Mouse (Mus musculus) large intestine, adult 2 months (tissue): ENCODE data around the gene Slc35e2. TPM values are rescaled to one million over a fixed set of nuclear protein-coding genes. Genes with fewer than 3 reads are reported as not detected.

Source experiments
- DNase-seq: peaks from one replicate; pipeline ENCODE4 v3.0.0-alpha.2; 2012; ENCODE audit warnings: low read depth, low spot score
- WGBS: fragments of 180-500 bp; shearing (Covaris S2); methylation state at CpG from one replicate; pipeline ENCODE4 v1.1.7; 2018; 5-methylcytosine and 5-hydroxymethylcytosine counted together
- polyA plus RNA-seq: library from polyadenylated mRNA; depleted of rRNA; stranded (reverse); fragments of >200 nt; gene quantifications from 2 replicates; pipeline ENCODE4 v1.2.3, GENCODE M21; 2012

The Slc35e2 gene
- polyA plus RNA-seq, 1 experiment: 11.4 TPM

GRCm38 (mm10) chr4:155574931-155575330, 26.3 kb upstream of the Slc35e2 start:
- WGBS: 67% methylated on average over 11 of the region's 11 CpGs
- DNase-seq: no peak

- 85% methylated on average over 8 of the region's 8 CpGs for WGBS
- DNase-seq: no peak
These were observed 25.7 kb upstream of the Slc35e2 start for GRCm38 (mm10) chr4:155575521-155575920.

- no peak for DNase-seq
- WGBS: 89% methylated on average over 9 of the region's 9 CpGs
These were observed 24.1 kb upstream of the Slc35e2 start for GRCm38 (mm10) chr4:155577132-155577531.

GRCm38 (mm10) chr4:155577741-155578140, 23.5 kb upstream of the Slc35e2 start:
- WGBS: 72% methylated on average over 5 of the region's 5 CpGs
- no peak for DNase-seq

DNA sequence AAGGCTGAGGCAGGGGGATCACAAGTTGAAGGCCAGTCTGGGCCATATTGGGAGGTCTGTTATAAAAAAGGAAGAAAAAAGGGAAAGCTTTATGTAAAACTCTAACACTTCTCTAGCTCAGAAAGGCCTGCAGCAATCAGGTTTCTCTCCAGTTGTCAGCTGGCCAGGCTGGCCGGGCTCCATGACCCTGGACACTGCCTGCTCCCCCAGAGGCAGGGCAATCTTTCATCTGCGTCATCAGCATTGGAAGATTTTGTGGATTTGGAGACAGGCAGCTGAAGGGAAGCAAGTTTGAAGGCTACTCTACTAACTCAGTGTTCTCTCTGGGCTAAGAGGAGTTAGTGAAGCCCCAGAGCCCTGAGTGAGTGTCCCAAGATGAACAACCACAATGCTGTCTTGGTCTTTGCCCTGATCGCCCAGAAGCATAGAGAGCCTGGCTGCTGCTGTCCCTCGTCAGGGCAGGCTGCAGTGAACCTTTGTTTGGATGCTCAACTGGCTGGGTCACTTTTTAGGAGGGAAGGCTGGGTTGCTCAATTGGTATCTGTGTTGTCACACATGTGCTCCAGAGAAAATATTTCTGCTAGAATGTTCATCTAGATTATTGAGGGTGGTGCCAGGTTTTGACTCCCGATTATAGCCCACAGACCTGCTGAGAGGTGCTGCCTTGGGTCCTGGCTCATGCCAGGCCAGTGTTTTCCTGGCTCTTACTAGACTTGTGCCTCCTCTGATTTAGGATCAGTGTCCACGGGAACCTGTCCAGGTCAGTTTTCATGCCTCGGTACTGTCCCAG, 22.7 kb upstream of the Slc35e2 start:
- WGBS: 73% methylated on average over 7 of the region's 7 CpGs
- no peak for DNase-seq

DNA sequence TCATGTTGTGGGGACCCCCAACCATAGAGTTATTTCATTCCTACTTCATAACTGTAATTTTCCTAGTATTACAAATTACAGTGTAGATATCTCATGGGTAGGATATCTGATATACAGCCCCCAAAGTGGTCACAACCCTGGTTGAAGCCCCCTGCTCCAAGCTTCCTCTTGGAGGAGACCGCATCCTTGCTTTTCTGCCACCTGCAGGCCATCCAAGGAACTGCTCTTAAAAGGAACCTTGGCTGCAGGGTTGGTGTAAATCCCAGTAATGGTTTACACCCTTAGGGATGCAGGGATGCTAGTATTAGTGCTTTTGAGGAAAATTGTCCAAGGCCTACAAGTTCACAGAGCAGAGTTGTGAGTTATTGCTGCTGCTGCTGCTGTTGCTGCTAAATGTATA, 20.8 kb upstream of the Slc35e2 start:
- DNase-seq: no peak
- WGBS: 29% methylated on average over 1 of the region's 1 CpGs

DNA sequence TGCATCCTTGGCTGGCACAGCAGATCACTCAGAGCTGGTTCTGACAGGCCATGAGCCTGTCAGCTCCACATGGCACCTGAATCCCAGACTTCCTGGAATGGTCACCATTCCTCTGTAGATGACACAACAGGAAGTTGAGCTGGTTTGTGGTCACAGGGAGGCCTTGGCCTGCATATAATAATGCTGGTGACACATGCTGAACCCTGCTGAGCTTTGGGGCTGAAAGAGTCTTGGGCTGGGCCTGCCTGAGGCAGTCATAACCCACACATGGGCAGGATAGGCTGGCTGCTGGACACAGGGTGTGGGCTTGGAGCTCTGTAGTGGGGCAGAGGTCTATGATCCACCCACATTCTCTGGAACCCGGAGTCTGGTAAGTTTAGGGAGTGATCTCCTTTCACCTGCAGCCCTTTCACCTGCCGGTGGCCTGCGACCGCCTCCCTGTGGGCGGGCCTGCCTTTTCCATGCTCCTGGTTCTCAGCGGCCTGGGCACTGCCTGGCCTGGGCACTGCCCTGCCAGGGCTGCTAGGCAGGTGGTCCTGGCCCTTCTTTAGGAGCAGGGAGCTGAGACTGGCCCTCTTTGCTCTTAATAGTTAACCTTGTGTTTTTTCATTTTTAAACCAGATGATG, 18.8 kb upstream of the Slc35e2 start:
- 45% methylated on average over 6 of the region's 6 CpGs for WGBS
- peak; percentile 73 for DNase-seq

DNA sequence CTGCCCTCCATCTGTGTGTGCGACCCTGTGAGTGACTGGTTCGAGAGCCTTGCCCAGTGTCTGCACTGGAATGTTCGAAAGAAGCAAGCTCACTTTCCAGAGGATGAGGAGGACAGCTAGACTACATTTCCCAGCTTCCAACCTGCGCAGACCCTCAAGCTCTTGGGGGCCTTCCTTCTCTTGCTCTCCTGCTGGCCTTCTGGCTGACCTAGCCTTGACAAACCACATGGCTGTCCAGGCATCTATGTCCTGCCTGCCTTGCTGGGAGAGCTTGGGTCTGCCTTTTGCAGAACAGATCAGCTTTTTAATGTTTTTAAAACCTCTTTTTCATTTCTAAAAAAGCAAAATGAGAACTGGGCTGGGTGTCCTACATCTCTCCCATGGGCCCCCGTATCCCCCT, 11.9 kb upstream of the Slc35e2 start:
- WGBS: 91% methylated on average over 5 of the region's 5 CpGs
- no peak for DNase-seq

DNA sequence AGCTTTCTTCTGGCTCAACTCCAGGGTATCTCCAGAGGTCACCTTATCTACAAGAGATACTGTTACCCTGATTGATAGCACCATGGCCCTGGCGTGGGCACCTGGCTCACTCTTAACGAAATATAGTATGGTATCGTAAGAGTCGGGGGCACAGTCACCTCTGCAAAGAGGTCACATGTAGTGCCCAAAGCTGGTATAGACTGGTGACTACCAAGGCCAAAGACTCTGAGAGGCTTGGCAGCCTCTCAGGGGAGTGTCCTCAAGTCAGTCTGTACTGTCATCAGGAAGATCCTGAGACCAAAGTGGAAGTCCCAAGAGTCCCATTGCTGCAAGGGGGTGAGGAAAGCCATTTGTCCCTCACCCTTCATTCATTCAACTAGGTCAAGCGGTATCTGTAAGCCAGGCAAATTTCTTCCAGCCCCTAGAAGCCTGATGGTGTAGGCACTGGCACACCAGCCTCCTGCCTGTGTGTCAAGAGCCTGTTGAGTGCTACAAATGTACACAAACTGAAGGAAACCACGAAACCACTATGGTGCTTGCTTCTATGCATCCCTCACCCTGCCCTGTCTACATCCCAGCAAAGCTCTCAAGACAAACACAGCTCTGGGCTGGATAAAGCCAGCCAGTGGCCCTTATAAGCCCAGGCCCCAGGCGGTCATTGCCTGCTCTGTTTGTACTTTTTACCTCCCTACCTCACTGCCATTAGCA, 10.1 kb upstream of the Slc35e2 start:
- 85% methylated on average over 7 of the region's 7 CpGs for WGBS
- DNase-seq: no peak

GRCm38 (mm10) chr4:155593780-155594179, 7.4 kb upstream of the Slc35e2 start:
- WGBS: 50% methylated on average over 1 of the region's 1 CpGs
- no peak for DNase-seq

DNA sequence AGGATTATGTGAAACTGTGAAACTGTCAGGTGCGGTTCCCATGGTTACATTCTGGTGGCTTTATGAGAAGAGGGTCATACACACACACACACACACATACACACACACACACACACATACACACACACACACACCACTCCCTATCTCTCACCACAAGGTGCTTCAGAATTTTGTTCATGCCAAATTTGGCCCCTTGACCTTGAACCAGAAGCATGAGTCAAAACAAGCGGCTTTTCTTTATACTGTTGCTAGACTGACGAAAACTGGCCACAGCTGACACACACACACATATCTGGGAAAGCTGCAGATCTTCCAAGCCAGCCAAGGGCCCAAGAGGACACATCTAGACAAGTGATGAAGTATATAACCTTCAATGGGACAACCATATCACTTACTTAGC, 5.4 kb upstream of the Slc35e2 start:
- 63% methylated on average over 3 of the region's 3 CpGs for WGBS
- no peak for DNase-seq

GRCm38 (mm10) chr4:155596606-155597005, 4.6 kb upstream of the Slc35e2 start:
- WGBS: 77% methylated on average over 5 of the region's 5 CpGs
- DNase-seq: no peak

- 16% methylated on average over 20 of the region's 20 CpGs for WGBS
- no peak for DNase-seq
These were observed 2.7 kb upstream of the Slc35e2 start for GRCm38 (mm10) chr4:155598536-155598935.

- 70% methylated on average over 11 of the region's 11 CpGs for WGBS
- DNase-seq: no peak
These were observed 1.1 kb upstream of the Slc35e2 start for GRCm38 (mm10) chr4:155599901-155600825.

DNA sequence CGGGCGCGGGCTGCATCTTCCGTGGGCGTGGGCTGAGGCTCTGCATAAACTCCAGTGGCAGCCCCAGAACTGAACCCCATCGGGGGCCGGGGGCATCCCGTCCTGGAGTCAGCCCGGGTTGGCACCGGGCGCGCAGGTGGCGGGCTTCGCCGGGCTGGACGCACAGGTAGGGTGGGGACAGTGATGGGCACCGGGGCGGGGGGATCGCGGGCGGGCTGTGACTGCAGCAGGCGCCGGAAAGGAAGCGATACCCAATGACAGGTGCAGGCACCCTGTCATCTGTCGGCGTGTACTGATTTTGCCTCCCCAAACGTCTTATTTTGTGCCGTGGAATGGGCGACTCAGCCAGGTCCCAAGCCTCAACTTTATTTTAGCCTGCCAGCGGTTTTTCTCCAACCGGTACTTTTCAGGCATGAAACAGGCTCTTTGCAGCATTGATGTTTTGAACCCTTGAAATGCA, 811 bp downstream of the Slc35e2 start:
- 2% methylated on average over 31 of the region's 31 CpGs for WGBS
- DNase-seq: no peak

GRCm38 (mm10) chr4:155602753-155603152, 1.5 kb downstream of the Slc35e2 start:
- 88% methylated on average over 1 of the region's 1 CpGs for WGBS
- no peak for DNase-seq

GRCm38 (mm10) chr4:155603801-155604200, 2.6 kb downstream of the Slc35e2 start:
- no peak for DNase-seq
- WGBS: 91% methylated on average over 6 of the region's 6 CpGs

GRCm38 (mm10) chr4:155605132-155605531, 3.9 kb downstream of the Slc35e2 start:
- 88% methylated on average over 4 of the region's 4 CpGs for WGBS
- DNase-seq: no peak

DNA sequence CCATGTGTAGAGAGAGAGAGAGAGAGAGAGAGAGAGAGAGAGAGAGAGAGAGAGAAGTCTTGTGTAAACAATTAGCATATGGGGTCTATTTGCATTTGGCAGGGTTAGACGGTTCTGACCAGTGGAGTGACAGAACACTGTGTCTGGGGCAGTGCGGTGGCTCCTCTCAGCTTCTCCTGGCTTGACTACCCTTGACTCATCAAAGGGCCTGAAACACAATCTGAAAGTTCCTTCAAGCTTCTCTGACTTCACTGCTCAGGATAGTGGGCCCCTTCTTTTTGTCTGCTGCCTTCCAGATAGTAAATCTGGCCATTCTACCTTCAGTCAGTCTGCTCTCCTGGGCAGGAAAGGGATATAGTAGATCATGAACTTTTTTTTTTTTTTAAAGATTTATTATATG, 5.6 kb downstream of the Slc35e2 start:
- DNase-seq: no peak
- 58% methylated on average over 2 of the region's 2 CpGs for WGBS

DNA sequence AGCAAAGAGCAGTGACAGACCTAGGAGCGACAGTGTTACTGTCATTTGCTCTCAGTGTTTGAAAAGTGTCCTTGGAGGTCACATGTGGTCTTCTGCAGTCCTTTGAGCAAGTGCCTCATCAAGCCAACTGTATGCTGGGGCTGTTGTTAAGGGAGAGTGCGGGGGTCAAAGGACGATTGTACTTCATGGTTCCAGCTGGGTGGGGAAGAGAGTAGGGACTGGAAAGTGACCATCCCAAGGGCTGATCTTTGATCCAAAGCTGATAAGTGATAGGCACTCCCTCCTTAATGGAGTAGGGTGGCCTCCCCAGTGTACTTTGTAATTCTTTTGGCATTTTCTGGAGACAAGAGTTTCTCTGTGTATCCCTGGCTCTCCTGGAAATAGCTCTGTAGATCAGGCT, 10.6 kb downstream of the Slc35e2 start:
- no peak for DNase-seq
- WGBS: 82% methylated on average over 3 of the region's 3 CpGs
